22 mouse cellular contexts compared by ENCODE assay signal in the genomic region with DNA sequence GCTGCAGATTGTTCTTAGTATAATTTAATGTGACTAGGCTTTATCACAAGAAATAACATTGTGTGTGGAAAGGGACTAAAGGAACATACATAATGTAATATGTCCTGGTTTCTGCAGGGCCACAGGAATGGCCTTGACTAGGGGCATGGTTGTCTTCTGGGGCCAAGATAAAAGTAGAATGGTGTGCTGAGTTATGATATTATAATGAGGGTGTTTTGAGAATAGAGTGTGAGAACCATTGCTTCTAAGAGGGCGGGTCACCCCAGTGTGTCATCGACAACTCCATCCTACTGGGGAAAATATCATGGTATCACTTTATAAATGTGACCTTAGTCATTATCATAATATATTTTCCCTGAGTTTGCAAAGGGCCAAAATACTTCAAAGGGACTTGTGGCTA.
DNase-seq lines count a peak whose midpoint lies in the region; ATAC-seq and TF ChIP-seq lines count a peak whose summit lies in the region.
"Had no signal": no experiment of that assay in that cellular context is flagged by ENCODE, and none has a peak within 500 bp of the region (broad histone marks: within the 10 kb centered on the region; RNA-seq: fewer than 3 reads in every experiment).

No protein-coding gene starts in this region.

- DNase-seq in kidney, postnatal 0 days (ENCODE audit: low spot score) = peak; percentile 25
- DNase-seq in kidney, adult 8-10 months = no peak
- DNase-seq in lung, postnatal 10 days = peak; percentile 15
- DNase-seq in lung, adult 2 months = no peak
- DNase-seq in ovary, postnatal 36 days (ENCODE audit: low spot score) = peak; percentile 49
- no peak for DNase-seq in ovary, postnatal 10 days (ENCODE audit: low spot score)
- DNase-seq: adrenal gland, adult 2 months; adrenal gland, postnatal 10 days; adrenal gland, postnatal 25 days; cerebellum, adult 11 months; cerebellum, adult 18-20 months; cerebellum, adult 8-10 months; cerebellum, adult 9-11 months; cerebellum, postnatal 14 days; cerebellum, postnatal 36 days; embryo, embryonic 11 days had no signal

- ATAC-seq in kidney, postnatal 0 days (replicated peaks; ENCODE audit: low FRiP score, low read depth) = no peak
- ATAC-seq: forebrain, embryonic 14.5 days had no signal

- H3K9ac ChIP-seq in kidney, postnatal 0 days (ENCODE audit: low read depth, low read length) = no peak overlapping the region
- H3K9ac ChIP-seq: embryonic facial prominence, embryonic 13.5 days; embryonic facial prominence, embryonic 15.5 days; forebrain, embryonic 12.5 days had no signal

- H3K27ac ChIP-seq in kidney, postnatal 0 days = no peak overlapping the region
- H3K27ac ChIP-seq: embryonic facial prominence, embryonic 13.5 days; embryonic facial prominence, embryonic 15.5 days; forebrain, embryonic 10.5 days; forebrain, embryonic 12.5 days had no signal

- no peaks in the 10 kb centered on the region for H3K4me1 ChIP-seq in kidney, postnatal 0 days (replicated peaks; ENCODE audit: insufficient read depth, low read length)
- no peaks in the 10 kb centered on the region for H3K4me1 ChIP-seq in lung, adult 2 months (ENCODE audit: control insufficient read depth, insufficient read depth, low read length)
- H3K4me1 ChIP-seq: embryonic facial prominence, embryonic 15.5 days; forebrain, embryonic 10.5 days; forebrain, embryonic 12.5 days had no signal

- no peaks in the 10 kb centered on the region for H3K36me3 ChIP-seq in kidney, postnatal 0 days (ENCODE audit: insufficient read depth, low read length)
- H3K36me3 ChIP-seq: embryonic facial prominence, embryonic 13.5 days; embryonic facial prominence, embryonic 15.5 days; forebrain, embryonic 10.5 days; forebrain, embryonic 12.5 days had no signal

- no peak overlapping the region for H3K4me2 ChIP-seq in kidney, postnatal 0 days (ENCODE audit: low read length)
- H3K4me2 ChIP-seq: embryonic facial prominence, embryonic 13.5 days; embryonic facial prominence, embryonic 15.5 days; forebrain, embryonic 12.5 days had no signal

- WGBS in kidney, postnatal 0 days = 80% methylated on average over 2 of the region's 2 CpGs
- 79% methylated on average over 2 of the region's 2 CpGs for WGBS in lung, adult 2 months

- TF ChIP-seq POLR2A in lung, adult 2 months (IDR thresholded peaks at IDR 0.05; ENCODE audit: borderline replicate concordance, extremely low read depth, low read depth, low read length) = no peak

- H3K9me3 ChIP-seq in kidney, postnatal 0 days (replicated peaks; ENCODE audit: low read length) = no peaks in the 10 kb centered on the region
- H3K9me3 ChIP-seq: embryonic facial prominence, embryonic 13.5 days; embryonic facial prominence, embryonic 15.5 days; forebrain, embryonic 10.5 days; forebrain, embryonic 12.5 days had no signal

- TF ChIP-seq CTCF in kidney, postnatal 0 days (IDR thresholded peaks at IDR 0.05; ENCODE audit: low read depth) = no peak
- TF ChIP-seq CTCF in lung, adult 2 months (IDR thresholded peaks at IDR 0.05; ENCODE audit: insufficient read depth, low read length) = no peak

- no peak overlapping the region for H3K4me3 ChIP-seq in kidney, postnatal 0 days (replicated peaks; ENCODE audit: low read depth, low read length)
- H3K4me3 ChIP-seq in lung, adult 2 months (replicated peaks; ENCODE audit: extremely low read depth, low read depth, low read length) = no peak overlapping the region
- H3K4me3 ChIP-seq: embryonic facial prominence, embryonic 13.5 days; embryonic facial prominence, embryonic 15.5 days; erythroblast, embryonic 14.5 days; forebrain, embryonic 10.5 days; forebrain, embryonic 12.5 days had no signal

- no peaks in the 10 kb centered on the region for H3K27me3 ChIP-seq in kidney, postnatal 0 days (ENCODE audit: insufficient read depth, low read length)
- H3K27me3 ChIP-seq: embryonic facial prominence, embryonic 13.5 days; embryonic facial prominence, embryonic 15.5 days; forebrain, embryonic 12.5 days had no signal

Comparison
In these comparisons a context has a peak if more than half of its experiments do, and no peak if none do; other contexts are left out.
1. DNase-seq: peak in kidney, postnatal 0 days (single experiment), lung, postnatal 10 days (single experiment) and ovary, postnatal 36 days (single experiment); none in kidney, adult 8-10 months (0 of 2), lung, adult 2 months (single experiment) and ovary, postnatal 10 days (single experiment).